Mouse (Mus musculus): ENCODE measurements at regions not wholly inside any gene's neighbourhood (a gene's known extent, or its start where the extent isn't known, plus 50 kb on each side); places are given as distances from the start of the nearest gene placed in this dataset.
A peak's percentile ranks its signal among the peaks of the same experiment; 100 is the strongest.

DNA sequence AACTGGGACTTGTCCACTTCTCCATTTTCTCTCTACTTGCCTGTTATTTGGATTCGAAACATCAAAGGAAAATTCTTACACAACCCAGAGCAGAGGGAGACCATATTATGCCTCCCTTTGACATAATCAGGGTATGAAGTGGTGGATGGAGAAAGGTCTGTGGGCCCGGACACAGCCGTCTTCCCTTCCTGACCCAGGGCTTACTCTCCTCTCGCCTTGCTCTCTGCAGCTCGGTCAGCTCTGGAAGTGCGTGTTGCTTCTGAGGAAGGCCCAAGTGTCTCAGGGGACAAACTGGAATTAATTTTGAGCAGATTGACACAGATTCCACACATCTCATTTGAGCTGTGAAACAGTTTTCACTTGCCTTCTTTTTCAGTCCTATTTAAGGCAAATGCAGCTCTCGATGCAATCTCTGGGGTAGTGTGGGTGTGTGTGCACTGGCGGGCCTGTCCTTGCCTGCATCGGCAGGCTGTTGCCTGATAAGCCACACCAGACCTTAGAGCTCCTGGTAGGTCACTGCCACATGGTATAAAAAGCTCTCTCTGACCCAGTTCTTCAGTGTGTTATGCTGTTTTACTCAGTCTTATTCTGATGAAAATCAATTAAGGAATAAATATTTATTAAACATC lies 72.4 kb upstream of the Pgrmc2 start:
- DNase-seq (ENCODE audit: low read depth) = peak; percentile 37
- no peak for TF ChIP-seq POLR2A (IDR thresholded peaks at IDR 0.05; ENCODE audit: borderline replicate concordance, extremely low read depth, insufficient read depth, insufficient read length, poor library complexity, severe bottlenecking)
- no peak for TF ChIP-seq CTCF (IDR thresholded peaks at IDR 0.05; ENCODE audit: borderline replicate concordance, extremely low read depth, insufficient read depth, insufficient read length)

DNA sequence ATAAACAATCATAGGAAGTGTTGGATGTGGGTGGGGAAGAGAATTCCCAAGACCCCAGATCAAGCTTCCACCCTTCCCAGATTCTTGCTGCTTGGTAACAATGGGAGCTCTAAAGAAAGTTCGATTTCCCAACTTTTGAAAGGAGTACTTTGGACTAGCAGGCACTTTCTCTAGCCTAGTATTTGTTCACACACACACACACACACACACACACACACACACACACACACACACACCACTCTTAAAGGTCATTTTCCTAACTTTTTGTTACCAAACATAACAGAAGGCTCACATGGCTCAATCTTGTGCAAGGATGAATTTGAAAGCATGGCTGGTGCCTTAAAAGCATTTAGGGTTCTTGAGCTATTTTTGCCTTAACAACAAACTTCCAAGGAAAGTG lies 71.6 kb upstream of the Pgrmc2 start:
- TF ChIP-seq POLR2A (IDR thresholded peaks at IDR 0.05; ENCODE audit: borderline replicate concordance, extremely low read depth, insufficient read depth, insufficient read length, poor library complexity, severe bottlenecking) = no peak
- TF ChIP-seq CTCF (IDR thresholded peaks at IDR 0.05; ENCODE audit: borderline replicate concordance, extremely low read depth, insufficient read depth, insufficient read length) = no peak
- no peak for DNase-seq (ENCODE audit: low read depth)

DNA sequence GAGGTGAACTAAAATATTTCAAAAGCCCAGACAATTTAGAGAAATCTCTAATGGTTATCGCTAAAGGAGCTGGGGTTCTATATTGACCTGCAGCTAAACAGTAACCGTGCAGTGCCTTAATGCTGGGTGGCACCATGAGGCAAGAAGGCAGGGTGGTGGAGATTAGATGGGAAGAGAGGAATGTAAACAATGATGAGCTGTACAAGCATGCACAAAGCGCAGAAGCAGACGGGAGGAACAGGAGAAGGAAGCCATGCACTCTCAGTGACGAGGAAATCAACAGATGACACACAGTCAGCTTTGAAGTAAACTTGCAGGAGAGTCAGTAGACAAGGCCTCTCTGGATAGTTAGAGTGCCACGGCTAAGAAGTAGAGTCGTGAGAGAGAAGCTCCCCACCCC lies 69.1 kb upstream of the Pgrmc2 start:
- TF ChIP-seq POLR2A (IDR thresholded peaks at IDR 0.05; ENCODE audit: borderline replicate concordance, extremely low read depth, insufficient read depth, insufficient read length, poor library complexity, severe bottlenecking) (no peak), CTCF (IDR thresholded peaks at IDR 0.05; ENCODE audit: borderline replicate concordance, extremely low read depth, insufficient read depth, insufficient read length) (no peak)

DNA sequence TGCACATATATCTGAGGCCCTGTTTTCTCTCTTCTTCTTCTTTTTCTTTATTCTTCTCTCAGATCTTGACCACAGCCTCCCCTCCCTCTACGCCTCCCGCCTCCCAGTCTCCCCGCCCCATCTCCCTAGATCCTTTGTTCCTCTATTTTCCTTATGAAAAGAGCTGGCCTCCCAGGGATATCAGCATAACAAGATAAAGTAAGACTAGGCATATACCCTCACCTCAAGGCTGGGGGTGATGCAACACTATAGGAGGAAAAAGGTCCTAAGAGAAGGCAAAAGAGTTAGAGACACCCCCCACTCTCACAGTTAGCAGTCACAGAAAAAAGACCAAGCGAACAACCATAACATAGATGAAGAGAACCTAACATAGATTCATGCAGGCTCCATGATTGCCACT lies 57.5 kb upstream of the Pgrmc2 start:
- DNase-seq (ENCODE audit: low read depth) = no peak
- TF ChIP-seq POLR2A (IDR thresholded peaks at IDR 0.05; ENCODE audit: borderline replicate concordance, extremely low read depth, insufficient read depth, insufficient read length, poor library complexity, severe bottlenecking) (no peak), CTCF (IDR thresholded peaks at IDR 0.05; ENCODE audit: borderline replicate concordance, extremely low read depth, insufficient read depth, insufficient read length) (no peak)

More for the DNA sequence above, 69.1 kb upstream of the Pgrmc2 start:
- no peak for DNase-seq (ENCODE audit: low read depth)

DNA sequence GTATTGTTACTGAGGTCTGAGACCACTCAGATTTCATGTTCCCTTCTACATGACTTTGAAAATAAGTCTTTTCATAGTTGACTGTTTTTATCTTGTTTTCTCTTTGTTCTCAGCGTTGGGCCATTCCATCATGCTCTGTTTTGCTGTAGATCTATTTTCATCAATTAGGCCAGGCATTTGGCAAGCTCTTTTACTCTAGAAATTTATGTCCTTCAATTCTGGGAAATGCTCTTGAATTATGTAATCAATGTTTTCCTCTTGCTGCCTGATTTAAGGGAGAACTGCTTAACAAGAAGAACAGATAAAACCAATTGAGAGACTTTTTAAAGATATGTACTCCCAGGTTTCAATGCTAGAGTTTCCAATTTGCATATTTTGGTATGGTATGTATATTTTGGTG lies 55.1 kb upstream of the Pgrmc2 start:
- DNase-seq (ENCODE audit: low read depth) = no peak
- no peak for TF ChIP-seq POLR2A (IDR thresholded peaks at IDR 0.05; ENCODE audit: borderline replicate concordance, extremely low read depth, insufficient read depth, insufficient read length, poor library complexity, severe bottlenecking)
- TF ChIP-seq CTCF (IDR thresholded peaks at IDR 0.05; ENCODE audit: borderline replicate concordance, extremely low read depth, insufficient read depth, insufficient read length) = no peak

DNA sequence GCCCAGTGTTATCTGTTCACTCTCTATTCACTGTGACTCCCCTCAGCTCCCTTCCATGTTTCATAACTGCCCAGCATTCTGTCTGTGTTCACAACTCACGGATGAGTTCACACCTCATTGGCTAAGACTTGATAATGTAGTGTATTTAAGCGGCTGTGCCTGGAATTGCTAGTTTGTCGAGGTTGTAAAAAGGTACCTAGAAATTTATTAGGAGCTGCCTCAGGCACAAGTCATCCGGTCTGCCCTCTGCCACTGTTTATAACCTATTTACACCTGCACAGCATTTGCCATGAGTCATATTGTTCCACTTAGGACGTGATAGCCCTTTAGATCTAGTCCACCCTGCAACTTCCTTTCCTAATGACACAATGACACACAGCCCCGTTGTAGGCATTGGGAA lies 50.0 kb upstream of the Pgrmc2 start:
- TF ChIP-seq CTCF (IDR thresholded peaks at IDR 0.05; ENCODE audit: borderline replicate concordance, extremely low read depth, insufficient read depth, insufficient read length) = no peak
- no peak for TF ChIP-seq POLR2A (IDR thresholded peaks at IDR 0.05; ENCODE audit: borderline replicate concordance, extremely low read depth, insufficient read depth, insufficient read length, poor library complexity, severe bottlenecking)
- no peak for DNase-seq (ENCODE audit: low read depth)

All from brain, embryonic 14.5 days (tissue).